Mouse (Mus musculus) forebrain, embryonic 16.5 days (tissue): ENCODE data around the gene Nr5a1. TPM values are rescaled to one million over a fixed set of nuclear protein-coding genes. Genes with fewer than 3 reads are reported as not detected.

ENCODE experiments used
- ATAC-seq: fragments of 200-750 bp; cut with Nextera tagmentation; 2 replicates; pipeline ENCODE4 v1.8.0; 2017; ENCODE audit warnings: mild to moderate bottlenecking, moderate library complexity
- H3K27ac ChIP-seq: fragments of 300-500 bp; sonication (generic); 2 replicates; pipeline ENCODE4 v1.5.1; 2014; ENCODE audit warnings: low read length, control low read depth
- H3K27me3 ChIP-seq: fragments of 300-500 bp; sonication (generic); replicated peaks from 2 replicates; pipeline ENCODE4 v1.6.1; 2014; ENCODE audit warnings: low read length; ENCODE audit not compliant: control insufficient read depth, insufficient read depth
- H3K36me3 ChIP-seq: fragments of 300-500 bp; sonication (generic); 2 replicates; pipeline ENCODE4 v1.6.1; 2014; ENCODE audit not compliant: control insufficient read depth, insufficient read depth
- H3K4me1 ChIP-seq: fragments of 300-500 bp; sonication (generic); replicated peaks from 2 replicates; pipeline ENCODE4 v1.6.1; 2014; ENCODE audit warnings: low read length; ENCODE audit not compliant: control insufficient read depth, insufficient read depth
- H3K4me2 ChIP-seq: fragments of 300-500 bp; sonication (generic); 2 replicates; pipeline ENCODE4 v1.6.1; 2014; ENCODE audit warnings: mild to moderate bottlenecking, low read length, control low read depth
- H3K4me3 ChIP-seq: fragments of 300-500 bp; sonication (generic); replicated peaks from 2 replicates; pipeline ENCODE4 v1.5.1; 2014; ENCODE audit warnings: mild to moderate bottlenecking, low read length, control low read depth
- H3K9ac ChIP-seq: fragments of 300-500 bp; sonication (generic); replicated peaks from 2 replicates; pipeline ENCODE4 v1.6.1; 2014; ENCODE audit warnings: low read depth, low read length, control low read depth
- H3K9me3 ChIP-seq: fragments of 300-500 bp; sonication (generic); 2 replicates; pipeline ENCODE4 v1.6.1; 2016; ENCODE audit warnings: low read length; ENCODE audit not compliant: control insufficient read depth
- WGBS: fragments of 180-500 bp; shearing (Covaris S2); extraction: QIAGEN DNeasy Blood & Tissue Kit; methylation state at CpG from one replicate; pipeline ENCODE4 v1.1.7; 2014; 5-methylcytosine and 5-hydroxymethylcytosine counted together
- polyA plus RNA-seq: library from polyadenylated mRNA; unstranded; fragments of >200 nt; fragmentation: Nextera tagmentation; extraction: Ambion mirVana; gene quantifications from 2 replicates; pipeline ENCODE4 v1.2.1, GENCODE M21; 2015

Nr5a1 gene
- polyA plus RNA-seq, 1 experiment from 2014 or later = 0.84 TPM

DNA sequence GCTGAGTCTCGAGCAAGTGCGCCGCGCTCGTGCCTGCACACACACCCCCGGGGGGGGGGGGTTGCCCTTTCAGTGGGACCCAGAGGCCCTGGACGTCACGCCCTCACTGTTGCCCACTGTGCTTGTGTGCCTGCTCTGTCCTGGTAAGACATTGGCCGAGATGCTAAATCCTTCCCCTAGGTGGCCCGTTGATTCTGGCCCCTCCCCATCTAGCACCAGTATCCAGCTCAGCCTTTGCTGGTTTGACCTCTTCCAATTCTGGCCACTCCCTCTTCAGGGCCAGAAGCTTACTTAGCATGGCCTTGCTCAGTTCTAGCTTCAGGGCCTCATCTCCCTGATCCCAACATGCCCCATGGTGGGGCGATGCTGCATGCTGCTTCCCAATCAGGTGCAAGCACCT lies 41.8 kb downstream of the Nr5a1 start:
- Histone ChIP-seq H3K36me3 (no peaks in the 10 kb centered on the region), H3K9ac (no peak overlapping the region), H3K27me3 (no peaks in the 10 kb centered on the region), H3K4me2 (no peak overlapping the region), H3K4me1 (no peaks in the 10 kb centered on the region; the same call in 1 of the 2 replicates), H3K9me3 (no peaks in the 10 kb centered on the region), H3K27ac (no peak overlapping the region), H3K4me3 (no peak overlapping the region)
- 68% methylated on average over 11 of the region's 11 CpGs for WGBS
- ATAC-seq = no peak

DNA sequence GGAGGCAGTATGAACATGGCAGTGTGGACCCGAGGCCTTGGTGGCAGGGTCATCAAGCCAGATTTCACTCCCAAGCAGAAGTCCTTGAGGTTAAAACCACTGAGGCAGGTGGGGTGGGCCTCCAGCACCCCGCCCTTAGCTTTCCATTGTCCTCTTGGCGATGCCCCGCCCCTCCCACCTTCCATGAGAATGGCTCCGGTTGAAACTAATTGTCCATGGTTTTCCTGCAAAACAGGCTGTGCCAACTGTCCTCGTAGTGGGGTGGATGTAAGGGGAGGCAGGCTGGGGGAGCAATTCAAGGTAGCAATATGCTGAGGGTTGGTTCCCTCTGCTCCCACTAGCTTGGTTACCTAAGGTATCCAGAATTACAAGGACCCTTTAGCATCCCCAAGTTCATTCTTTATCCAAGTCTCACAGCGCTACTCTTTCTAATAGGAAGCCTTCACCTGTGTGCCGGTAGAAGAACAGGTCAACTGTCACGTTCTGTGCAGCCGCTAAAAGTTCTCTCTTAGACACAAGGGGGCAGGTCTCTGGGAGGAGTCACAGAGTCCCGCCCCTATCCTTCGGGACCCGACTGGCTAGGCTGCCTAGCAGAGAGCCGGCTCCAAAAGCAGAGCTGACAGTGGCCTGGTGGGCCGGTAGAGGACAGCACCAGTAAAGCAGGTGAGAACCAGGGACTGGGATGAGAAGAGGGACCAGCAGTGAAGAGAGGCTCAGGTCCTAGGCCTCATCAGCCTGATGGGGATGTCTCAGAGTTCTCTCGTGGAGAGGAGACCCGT lies 45.4 kb downstream of the Nr5a1 start:
- peak overlapping the region; percentile 13; the same call in 1 of the 2 replicates for H3K4me3 ChIP-seq
- ATAC-seq = peak; percentile 52; the same call in 1 of the 2 replicates
- no peaks in the 10 kb centered on the region; the same call in 1 of the 2 replicates for H3K4me1 ChIP-seq
- H3K9me3 ChIP-seq = no peaks in the 10 kb centered on the region
- no peaks in the 10 kb centered on the region for H3K27me3 ChIP-seq
- H3K4me2 ChIP-seq = peak overlapping the region; percentile 7; the same call in 1 of the 2 replicates
- 11% methylated on average over 17 of the region's 17 CpGs for WGBS
- H3K9ac ChIP-seq = no peak overlapping the region
- no peaks in the 10 kb centered on the region for H3K36me3 ChIP-seq
- no peak overlapping the region for H3K27ac ChIP-seq

- Histone ChIP-seq H3K9ac (no peak overlapping the region), H3K4me2 (no peak overlapping the region), H3K36me3 (no peaks in the 10 kb centered on the region), H3K4me1 (no peaks in the 10 kb centered on the region), H3K27ac (no peak overlapping the region), H3K27me3 (no peaks in the 10 kb centered on the region), H3K9me3 (no peaks in the 10 kb centered on the region), H3K4me3 (no peak overlapping the region)
- ATAC-seq = no peak
- 0% methylated on average over 1 of the region's 1 CpGs for WGBS
These were observed 52.9 kb downstream of the Nr5a1 start for GRCm38 (mm10) chr2:38661398-38661797.

GRCm38 (mm10) chr2:38658338-38658836 lies 56.0 kb downstream of the Nr5a1 start:
- H3K36me3 ChIP-seq = no peaks in the 10 kb centered on the region
- H3K27ac ChIP-seq = peak overlapping the region; percentile 78
- H3K9ac ChIP-seq = peak overlapping the region; percentile 63
- no peaks in the 10 kb centered on the region for H3K9me3 ChIP-seq
- H3K4me1 ChIP-seq = no peaks in the 10 kb centered on the region
- no peaks in the 10 kb centered on the region for H3K27me3 ChIP-seq
- peak overlapping the region; percentile 50 for H3K4me3 ChIP-seq
- H3K4me2 ChIP-seq = peak overlapping the region; percentile 68
- ATAC-seq = peak; percentile 99
- under 1% methylated on average over 25 of the region's 25 CpGs for WGBS

DNA sequence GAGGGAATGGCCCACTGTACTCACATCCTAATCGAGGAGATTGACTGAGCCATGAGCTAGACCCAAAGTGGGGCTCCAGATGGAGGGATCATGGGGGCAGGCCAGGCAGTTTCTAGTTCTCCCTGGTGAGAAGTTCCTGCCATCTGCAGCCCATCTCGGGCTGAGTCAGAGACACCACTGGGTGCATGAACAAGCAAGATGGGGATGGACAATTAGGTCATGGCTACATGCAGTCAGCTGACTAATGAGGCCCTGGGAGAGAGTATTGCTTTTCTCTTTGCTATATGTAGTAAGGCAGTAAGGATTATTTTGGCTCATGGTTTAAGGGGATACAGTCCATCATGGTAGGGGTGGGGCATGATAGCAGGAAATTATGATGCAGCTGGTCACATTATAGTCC lies 60.6 kb downstream of the Nr5a1 start:
- no peak overlapping the region for H3K27ac ChIP-seq
- H3K36me3 ChIP-seq = no peaks in the 10 kb centered on the region
- WGBS = 86% methylated on average over 2 of the region's 2 CpGs
- no peak for ATAC-seq
- H3K9me3 ChIP-seq = no peaks in the 10 kb centered on the region
- no peaks in the 10 kb centered on the region; the same call in 1 of the 2 replicates for H3K4me1 ChIP-seq
- no peaks in the 10 kb centered on the region for H3K27me3 ChIP-seq
- H3K4me2 ChIP-seq = no peak overlapping the region
- no peak overlapping the region for H3K4me3 ChIP-seq
- no peak overlapping the region for H3K9ac ChIP-seq

DNA sequence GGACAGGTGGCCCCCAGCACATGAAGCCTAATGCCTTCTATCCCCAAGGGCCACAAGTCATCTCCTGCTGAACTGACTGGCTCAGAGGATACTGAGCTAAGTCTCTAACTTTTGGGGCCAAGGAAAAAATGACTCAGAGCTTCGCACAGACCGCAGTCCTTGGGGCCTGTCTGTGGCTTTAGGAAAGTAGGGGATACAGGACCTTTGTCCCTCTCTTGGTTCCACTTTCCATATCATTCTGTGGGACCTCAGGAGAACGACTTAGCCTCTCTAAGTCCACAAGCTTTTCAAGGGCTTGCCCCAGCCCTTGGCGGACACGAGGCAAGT lies 61.1 kb downstream of the Nr5a1 start:
- no peak for ATAC-seq
- Histone ChIP-seq H3K4me1 (no peaks in the 10 kb centered on the region; the same call in 1 of the 2 replicates), H3K9me3 (no peaks in the 10 kb centered on the region), H3K27me3 (no peaks in the 10 kb centered on the region), H3K27ac (no peak overlapping the region), H3K9ac (no peak overlapping the region), H3K4me3 (no peak overlapping the region), H3K36me3 (no peaks in the 10 kb centered on the region), H3K4me2 (no peak overlapping the region)
- 89% methylated on average over 5 of the region's 5 CpGs for WGBS

DNA sequence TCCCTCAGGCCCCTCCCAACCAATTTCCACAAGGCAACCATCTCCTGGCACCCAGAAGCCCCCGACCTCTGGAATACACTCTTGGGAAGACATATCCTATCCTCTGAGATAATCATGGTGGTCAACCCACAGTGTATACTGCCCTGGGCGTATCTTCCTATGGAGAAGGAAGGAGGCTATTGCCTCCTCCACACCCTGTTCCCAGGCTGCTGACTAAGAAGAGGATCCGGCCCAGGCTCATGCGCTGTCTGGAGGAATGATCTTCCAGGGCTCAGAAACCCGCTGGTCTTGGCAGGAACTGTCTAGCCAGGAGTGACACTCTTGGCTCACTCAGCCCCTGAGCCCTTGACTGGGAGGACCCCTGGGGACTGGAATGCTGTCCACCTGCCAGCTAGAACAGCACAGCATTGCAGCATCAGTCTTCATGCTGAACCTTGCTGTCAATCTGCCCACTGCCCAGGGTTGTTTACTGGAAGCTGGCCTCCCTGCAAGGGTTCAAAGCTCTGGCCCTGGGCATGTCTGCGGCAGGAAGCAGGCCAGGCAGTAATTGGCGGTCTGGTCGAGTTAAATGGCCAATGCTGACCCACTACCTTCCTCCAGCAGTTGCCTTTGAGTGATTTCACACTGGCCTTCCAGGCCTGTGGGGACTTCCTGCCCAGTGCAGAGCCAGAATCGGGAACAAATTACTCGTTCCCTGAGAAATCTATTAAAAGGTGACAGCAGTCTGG lies 61.6 kb downstream of the Nr5a1 start:
- H3K27ac ChIP-seq = no peak overlapping the region
- no peak for ATAC-seq
- H3K4me3 ChIP-seq = no peak overlapping the region
- 72% methylated on average over 10 of the region's 10 CpGs for WGBS
- H3K9me3 ChIP-seq = no peaks in the 10 kb centered on the region
- H3K27me3 ChIP-seq = no peaks in the 10 kb centered on the region
- H3K4me1 ChIP-seq = no peaks in the 10 kb centered on the region; the same call in none of the 2 replicates
- H3K36me3 ChIP-seq = no peaks in the 10 kb centered on the region
- no peak overlapping the region for H3K4me2 ChIP-seq
- H3K9ac ChIP-seq = no peak overlapping the region

DNA sequence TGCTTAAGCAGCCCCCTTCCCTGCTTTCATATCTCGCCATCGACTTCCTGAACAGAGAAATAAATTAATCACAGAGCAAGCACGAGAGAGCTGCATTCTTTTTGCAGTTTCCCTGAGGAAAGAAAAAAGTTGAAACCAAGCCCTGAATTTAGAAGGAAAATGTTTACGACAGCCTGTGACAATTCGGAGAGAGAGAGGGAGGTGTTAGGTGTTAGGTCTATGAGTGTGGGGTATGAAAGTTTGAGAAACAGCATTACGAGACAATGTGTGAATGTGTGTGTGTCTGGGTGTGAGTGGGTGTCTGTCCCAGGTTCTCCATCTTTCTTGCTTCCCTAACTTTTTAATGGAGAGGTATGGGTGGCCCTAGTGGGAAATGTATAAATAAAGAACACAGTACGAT lies 62.2 kb downstream of the Nr5a1 start:
- Histone ChIP-seq H3K9ac (no peak overlapping the region), H3K27ac (no peak overlapping the region), H3K36me3 (no peaks in the 10 kb centered on the region), H3K4me2 (no peak overlapping the region), H3K9me3 (no peaks in the 10 kb centered on the region), H3K4me3 (no peak overlapping the region), H3K27me3 (no peaks in the 10 kb centered on the region), H3K4me1 (peaks cover 6% of the 10 kb centered on the region)
- WGBS = 85% methylated on average over 7 of the region's 7 CpGs
- no peak for ATAC-seq

DNA sequence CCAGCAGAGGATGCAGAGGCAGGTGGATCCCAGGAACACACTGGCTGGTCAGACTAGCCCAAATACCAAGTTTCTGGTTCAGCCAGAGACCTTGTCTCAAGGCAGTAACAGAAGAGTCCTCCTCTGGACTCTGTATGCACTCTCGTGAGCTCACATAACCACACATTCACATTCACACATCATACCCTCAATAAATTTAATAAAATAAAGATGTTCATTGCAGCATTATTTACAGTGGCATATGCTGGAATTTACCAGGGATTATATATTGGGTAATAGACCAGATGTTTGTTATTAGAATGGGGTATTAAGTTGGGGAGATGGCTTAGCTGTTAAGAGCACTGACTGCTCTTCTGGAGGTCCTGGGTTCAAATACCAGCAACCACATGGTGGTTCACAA lies 64.0 kb downstream of the Nr5a1 start:
- Histone ChIP-seq H3K27me3 (no peaks in the 10 kb centered on the region), H3K4me2 (no peak overlapping the region), H3K27ac (no peak overlapping the region), H3K9ac (no peak overlapping the region), H3K4me1 (peaks cover 8% of the 10 kb centered on the region), H3K9me3 (no peaks in the 10 kb centered on the region), H3K36me3 (no peaks in the 10 kb centered on the region), H3K4me3 (no peak overlapping the region)
- 94% methylated on average over 1 of the region's 1 CpGs for WGBS
- no peak for ATAC-seq
